Mouse (Mus musculus): ENCODE data around the gene Psmd14. TPM values are rescaled to one million over a fixed set of nuclear protein-coding genes. Genes with fewer than 3 reads are reported as not detected.

Psmd14 gene
- total RNA-seq, 2 experiments from 2014 or later = 66.0 to 126 TPM

GRCm38 (mm10) chr2:61810751-61811150, 99.3 kb downstream of the Psmd14 start:
- no peak for ATAC-seq (replicated peaks; ENCODE audit: low FRiP score, poor library complexity, severe bottlenecking)

- no peak for ATAC-seq (replicated peaks; ENCODE audit: low FRiP score, poor library complexity, severe bottlenecking)
Measured at GRCm38 (mm10) chr2:61811163-61811506, 99.6 kb downstream of the Psmd14 start.

GRCm38 (mm10) chr2:61811507-61812421, 100.3 kb downstream of the Psmd14 start:
- no peak for ATAC-seq (replicated peaks; ENCODE audit: low FRiP score, poor library complexity, severe bottlenecking)

DNA sequence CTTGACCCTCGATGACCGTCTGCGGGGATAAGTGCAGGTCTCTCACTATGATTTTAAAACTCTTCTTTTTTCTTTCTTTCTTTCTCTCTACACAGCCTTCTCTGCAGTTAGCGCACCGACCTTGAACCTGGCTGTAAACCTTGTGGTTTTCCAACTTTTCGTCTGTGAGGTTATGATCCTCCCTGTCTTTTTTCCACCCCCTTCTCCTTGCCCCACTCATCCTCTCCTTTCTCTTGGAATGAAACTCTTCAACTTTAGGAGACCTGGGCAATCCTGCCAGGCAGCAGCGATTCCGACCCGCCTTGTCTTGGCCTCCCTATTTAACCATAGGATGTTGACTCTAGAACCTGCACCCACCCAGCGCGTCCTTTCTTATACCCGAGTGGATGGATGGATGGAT, 101.0 kb downstream of the Psmd14 start:
- ATAC-seq (replicated peaks; ENCODE audit: low FRiP score, poor library complexity, severe bottlenecking) = no peak

GRCm38 (mm10) chr2:61813106-61813505, 101.6 kb downstream of the Psmd14 start:
- no peak for ATAC-seq (replicated peaks; ENCODE audit: low FRiP score, poor library complexity, severe bottlenecking)

DNA sequence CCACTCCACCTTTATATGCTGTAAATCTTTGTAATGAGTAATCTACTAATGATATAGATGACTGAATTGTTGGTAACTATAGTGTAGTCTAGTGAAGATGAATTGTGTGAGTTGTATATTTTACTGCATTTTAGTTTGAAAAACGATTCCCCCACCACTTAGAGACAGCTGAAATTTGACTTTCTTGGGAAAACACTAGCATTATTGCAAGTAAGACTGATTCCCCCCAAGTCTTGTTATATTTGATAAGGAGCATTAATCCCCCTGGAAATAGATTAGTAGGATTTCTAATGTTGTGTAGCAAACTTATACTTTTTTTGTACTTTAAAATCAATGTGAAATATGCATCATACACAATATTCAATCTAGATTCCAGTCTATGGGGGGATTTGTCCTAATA, 102.0 kb downstream of the Psmd14 start:
- no peak for ATAC-seq (replicated peaks; ENCODE audit: low FRiP score, poor library complexity, severe bottlenecking)

DNA sequence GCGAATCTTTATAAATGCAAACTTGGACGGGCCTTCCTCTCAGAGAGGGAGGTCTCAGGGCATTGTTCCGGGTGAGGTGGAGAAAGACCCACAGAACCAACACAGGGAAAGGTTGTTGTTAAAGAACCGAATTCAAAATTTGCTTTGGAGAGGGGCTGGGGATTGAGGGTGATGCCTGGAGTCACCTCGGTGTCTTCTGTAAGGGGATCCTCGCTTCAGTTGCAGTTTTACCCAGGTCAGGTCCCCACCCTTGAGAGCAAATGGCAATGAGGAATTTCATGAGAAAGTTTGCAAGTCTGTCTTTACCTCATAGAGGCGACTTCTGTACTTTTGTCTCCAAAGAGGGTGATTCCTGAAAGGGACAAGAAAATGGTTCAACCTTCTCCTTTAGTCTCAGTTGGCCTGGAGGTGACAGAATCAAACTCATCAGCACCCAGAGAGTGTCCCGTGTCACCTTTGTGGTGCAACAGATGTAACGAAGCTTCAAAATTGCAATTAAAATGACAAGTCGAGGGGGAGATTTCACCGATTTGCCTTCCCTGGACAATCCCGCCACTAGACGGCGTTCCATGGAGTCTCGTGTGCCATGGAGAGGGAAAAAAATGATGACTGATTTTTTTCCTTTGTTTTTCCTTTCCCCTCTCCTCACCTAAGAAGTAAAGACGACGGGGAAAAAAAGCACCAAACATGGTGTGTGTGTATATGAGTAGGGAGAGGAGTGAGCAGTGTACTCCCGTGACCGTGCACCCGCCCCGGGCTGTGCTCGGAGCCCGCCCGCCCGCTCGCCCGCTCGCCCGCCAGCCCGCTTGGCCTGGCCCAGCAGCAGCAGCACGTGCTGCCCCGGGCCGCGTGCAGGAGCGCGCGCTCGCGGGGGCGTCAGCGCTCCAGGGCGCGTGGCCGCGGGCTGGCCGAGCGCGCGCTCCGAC, 103.3 kb downstream of the Psmd14 start:
- ATAC-seq (replicated peaks; ENCODE audit: low FRiP score, poor library complexity, severe bottlenecking) = no peak

DNA sequence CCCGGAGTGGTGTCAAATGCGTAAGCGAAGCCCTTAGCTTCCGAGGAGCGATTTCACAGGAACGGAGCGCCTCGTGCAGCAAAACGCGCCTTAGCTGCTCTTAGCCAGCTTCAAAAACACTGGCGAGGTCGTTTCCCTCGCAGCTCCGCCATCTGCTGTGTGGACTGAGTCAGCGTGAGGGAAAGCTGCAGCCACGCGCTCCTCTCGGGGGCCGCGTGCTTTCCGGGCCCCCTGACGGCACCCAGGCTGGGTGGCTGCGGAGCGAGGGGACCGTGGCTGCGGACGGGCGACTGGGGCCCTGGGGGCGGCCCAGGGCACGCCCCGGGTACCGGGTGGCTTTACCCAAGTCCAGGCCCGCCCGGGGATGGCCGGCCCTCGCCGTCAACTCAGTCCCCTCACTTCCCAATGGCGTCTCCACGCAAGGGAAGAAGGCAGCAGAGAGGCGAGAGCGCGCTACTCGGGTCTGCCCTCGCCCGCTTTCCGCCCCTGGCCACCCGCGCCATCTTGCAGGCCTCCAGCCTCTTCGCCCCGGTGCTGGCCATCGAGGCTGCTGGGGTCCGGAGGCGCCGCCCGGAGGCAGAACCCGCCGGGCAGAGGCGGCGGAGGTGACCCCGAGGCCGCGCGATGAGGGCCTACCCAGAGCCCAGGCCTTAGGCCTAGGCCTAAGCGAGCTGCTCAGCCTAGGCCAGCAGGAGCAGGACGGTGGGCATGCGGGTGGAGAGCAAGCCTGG, 104.3 kb downstream of the Psmd14 start:
- no peak for ATAC-seq (replicated peaks; ENCODE audit: low FRiP score, poor library complexity, severe bottlenecking)

DNA sequence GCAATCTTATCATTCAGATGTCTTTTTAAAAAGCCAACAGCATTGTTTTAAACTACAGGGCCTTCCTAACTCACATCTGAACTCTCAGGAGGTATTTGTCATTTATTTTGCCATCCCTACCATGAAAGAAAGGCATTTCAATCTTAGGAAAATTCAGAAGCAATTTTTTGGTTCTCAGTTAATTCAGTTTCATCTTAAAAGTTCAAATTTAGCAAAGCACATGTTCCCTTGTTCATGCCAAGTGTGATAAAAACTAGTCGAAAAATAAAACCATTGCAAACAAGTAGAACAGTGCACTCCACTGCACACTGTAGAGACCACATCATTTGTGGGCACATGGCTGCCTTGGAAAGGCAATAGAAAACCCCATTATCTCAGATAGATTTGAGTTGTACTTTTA, 106.7 kb downstream of the Psmd14 start:
- ATAC-seq (replicated peaks; ENCODE audit: low FRiP score, poor library complexity, severe bottlenecking) = no peak

DNA sequence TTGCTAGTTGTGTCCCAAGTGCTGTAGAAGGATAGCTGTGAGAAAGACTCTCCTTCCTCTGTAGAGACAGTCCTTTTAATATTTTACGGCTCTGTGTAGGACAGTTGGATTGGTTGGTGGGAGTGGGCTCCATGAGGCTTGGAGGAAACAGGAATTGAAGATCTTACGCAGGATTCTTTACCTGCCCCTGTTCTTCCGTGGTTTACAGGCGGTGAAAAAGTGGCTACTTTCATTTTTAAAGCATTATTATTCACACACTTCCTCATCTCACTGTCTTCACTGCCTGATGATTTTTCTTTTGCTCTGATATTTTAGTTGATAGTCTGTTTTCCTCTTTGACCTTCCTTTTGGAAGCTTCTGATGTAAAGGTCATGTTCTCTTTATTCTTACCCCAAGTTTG, 108.7 kb downstream of the Psmd14 start:
- ATAC-seq (replicated peaks; ENCODE audit: low FRiP score, poor library complexity, severe bottlenecking) = no peak

DNA sequence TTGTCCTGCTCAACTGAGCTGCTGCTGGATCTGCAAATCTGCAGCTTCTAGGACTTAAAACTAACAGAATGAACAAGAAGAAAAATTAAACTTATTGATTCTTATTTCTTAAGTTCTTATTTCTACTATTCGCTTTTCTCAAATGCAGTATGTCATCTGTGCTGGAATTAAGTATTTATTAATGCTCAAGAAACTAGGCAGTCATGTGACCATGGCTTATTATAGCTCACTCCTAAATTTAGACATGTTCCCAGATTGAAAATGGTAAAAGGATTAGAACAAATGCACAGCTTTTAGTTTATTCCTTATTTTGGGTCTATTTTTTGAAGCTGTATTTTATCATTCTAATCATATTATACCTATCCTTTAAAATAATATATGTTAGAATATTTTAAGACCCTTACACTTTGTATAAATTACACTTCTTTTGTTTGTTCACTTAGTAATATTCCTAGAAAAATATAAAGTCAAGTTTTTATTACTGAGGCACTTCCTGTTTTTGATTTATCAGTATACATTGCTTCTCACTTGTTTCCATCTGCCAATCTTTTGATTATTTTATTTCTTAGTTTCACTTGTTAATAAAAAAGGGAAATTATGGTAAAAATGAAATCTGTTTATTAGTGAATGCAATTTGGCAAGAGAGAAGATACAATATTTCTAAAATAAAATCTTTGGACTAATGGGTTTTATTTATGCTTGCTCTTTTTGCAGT, 112.1 kb downstream of the Psmd14 start:
- ATAC-seq (replicated peaks; ENCODE audit: low FRiP score, poor library complexity, severe bottlenecking) = no peak

GRCm38 (mm10) chr2:61837243-61837806, 125.8 kb downstream of the Psmd14 start:
- ATAC-seq (replicated peaks; ENCODE audit: low FRiP score, poor library complexity, severe bottlenecking) = no peak

Other genes starting within 250 kb of the Psmd14 start
- gene Tank, start 133.1 kb upstream of the Psmd14 start, total RNA-seq (2015; ENCODE audit: low replicate concordance) = 96.6 and 128 TPM in 2 replicates
- 73.3 and 83.4 TPM in 2 replicates for gene Tank, start 133.1 kb upstream of the Psmd14 start, total RNA-seq (2017; ENCODE audit: low replicate concordance)
- not detected in 2 replicates for gene Tbr1, start 91.2 kb downstream of the Psmd14 start, total RNA-seq (2015; ENCODE audit: low replicate concordance)
- not detected in 2 replicates for gene Tbr1, start 91.2 kb downstream of the Psmd14 start, total RNA-seq (2017; ENCODE audit: low replicate concordance)